Mouse (Mus musculus): ENCODE measurements around the gene Glra1. TPM values are rescaled to one million over a fixed set of nuclear protein-coding genes. Genes with fewer than 3 reads are reported as not detected.

The Glra1 gene
- polyA plus RNA-seq (2015; fragmentation: Illumina TruSeq; extraction: RNeasy Lipid Tissue Mini Kit (QIAGEN cat#74804); ENCODE audit: low read depth, low replicate concordance): 3.7 TPM

DNA sequence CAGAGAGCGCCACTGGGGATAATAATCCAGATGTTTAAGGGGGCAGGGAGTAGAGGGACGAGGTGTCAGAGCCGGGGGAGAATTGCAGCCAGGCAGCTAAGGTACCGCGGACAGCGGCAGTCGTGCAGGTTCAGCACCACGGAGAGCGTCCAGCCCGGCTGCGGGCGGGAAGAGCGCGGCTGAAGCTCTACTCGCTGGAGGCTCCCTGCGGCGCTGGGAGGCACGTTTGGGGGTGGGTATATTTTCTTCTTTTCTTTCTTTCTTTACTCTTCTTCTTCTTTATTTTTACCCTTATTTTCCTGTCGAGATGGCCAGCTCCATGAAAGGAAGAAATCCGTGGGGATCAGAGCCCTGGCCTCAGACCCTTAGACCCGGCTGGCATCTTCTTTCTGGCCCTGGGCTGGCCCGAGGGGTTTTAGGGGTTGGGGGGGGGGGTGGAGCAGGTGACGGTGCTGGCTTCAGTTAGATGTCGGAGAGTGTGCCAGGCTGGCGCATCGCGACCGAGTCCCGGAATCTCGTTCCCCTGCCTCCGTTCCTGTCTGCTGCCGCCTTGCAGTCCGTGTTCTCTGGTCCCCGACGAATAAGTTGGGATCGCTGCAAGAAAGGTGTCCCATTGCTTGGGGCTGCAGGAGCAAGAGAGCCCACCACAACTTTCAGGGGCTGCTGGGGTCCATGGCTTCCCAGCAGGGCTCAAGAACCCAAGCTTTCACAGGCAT, at the start of gene Glra1:
TSS of gene Glra1 (minus strand) at position 391 of the 716 bp plus-strand sequence.

DNA sequence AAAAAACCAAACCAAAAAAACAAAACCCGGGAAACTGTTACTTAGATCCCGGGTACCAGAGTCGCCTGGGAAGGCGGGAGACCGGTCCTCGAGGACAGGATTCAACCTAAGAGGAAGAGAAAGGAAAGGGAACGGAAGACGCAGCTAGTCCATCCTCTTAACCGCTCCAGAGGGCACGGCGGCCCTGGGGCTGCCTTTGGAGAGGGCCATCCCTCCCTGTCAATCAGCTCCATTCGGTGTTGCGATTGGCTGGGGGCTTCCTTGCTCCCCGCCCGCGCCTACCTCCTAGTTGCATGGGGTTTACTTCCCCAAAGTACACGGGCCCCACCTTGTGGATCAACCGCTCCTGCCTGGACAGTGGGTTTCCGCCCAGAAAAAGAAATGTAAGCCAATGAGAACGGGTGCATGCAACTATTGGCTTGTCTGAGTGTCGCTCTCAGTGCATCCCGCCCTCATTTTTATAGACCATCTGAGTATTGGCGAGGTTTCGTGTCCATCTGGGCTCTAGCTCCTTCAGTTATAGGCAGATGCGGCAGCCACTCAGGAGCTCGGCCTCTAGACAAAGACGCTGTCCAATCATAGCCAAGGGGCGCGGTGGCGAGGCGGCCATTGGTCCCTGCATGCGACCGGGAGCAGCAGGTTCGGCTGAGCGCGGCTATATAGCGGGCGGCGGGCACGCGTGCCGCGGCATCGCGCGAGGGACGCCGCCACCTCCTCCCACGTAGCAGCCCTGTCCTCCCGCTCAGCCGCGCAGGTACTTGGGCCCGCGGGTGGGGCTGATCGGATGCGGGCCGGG, 138.8 kb downstream of the Glra1 start, which contains the start of gene G3bp1:
TSS of gene G3bp1 (plus strand) at position 638 of the 796 bp plus-strand sequence.

Other genes with a start within 250 kb of the Glra1 start
- 568 TPM for gene Sparc, start 185.0 kb downstream of the Glra1 start, polyA plus RNA-seq (2015; fragmentation: Illumina TruSeq; extraction: RNeasy Lipid Tissue Mini Kit (QIAGEN cat#74804); ENCODE audit: low read depth, low replicate concordance)
- 209 TPM for gene Atox1, start 147.0 kb downstream of the Glra1 start, polyA plus RNA-seq (2015; fragmentation: Illumina TruSeq; extraction: RNeasy Lipid Tissue Mini Kit (QIAGEN cat#74804); ENCODE audit: low read depth, low replicate concordance)
- gene G3bp1, start 138.5 kb downstream of the Glra1 start, polyA plus RNA-seq (2015; fragmentation: Illumina TruSeq; extraction: RNeasy Lipid Tissue Mini Kit (QIAGEN cat#74804); ENCODE audit: low read depth, low replicate concordance): 27.5 TPM